Mouse (Mus musculus): ENCODE data around the gene Sell.

Sell gene

GRCm38 (mm10) chr1:164075416-164075815 lies 13.6 kb downstream of the Sell start:
- no peak for DNase-seq

GRCm38 (mm10) chr1:164076441-164076840 lies 14.7 kb downstream of the Sell start:
- no peak for DNase-seq

- DNase-seq, result no peak
Observed at GRCm38 (mm10) chr1:164077031-164077430, 15.2 kb downstream of the Sell start.

- DNase-seq, result no peak
Observed at GRCm38 (mm10) chr1:164078323-164078741, 16.6 kb downstream of the Sell start.

GRCm38 (mm10) chr1:164079091-164079490 lies 17.3 kb downstream of the Sell start:
- DNase-seq, result no peak

- no peak for DNase-seq
Observed at GRCm38 (mm10) chr1:164083046-164083445, 21.3 kb downstream of the Sell start.

- no peak for DNase-seq
Observed at GRCm38 (mm10) chr1:164086797-164087196, 25.0 kb downstream of the Sell start.

GRCm38 (mm10) chr1:164087872-164088271 lies 26.1 kb downstream of the Sell start:
- DNase-seq, result no peak

GRCm38 (mm10) chr1:164096780-164097179 lies 35.0 kb downstream of the Sell start:
- no peak for DNase-seq

GRCm38 (mm10) chr1:164097911-164098310 lies 36.1 kb downstream of the Sell start:
- DNase-seq, result no peak

- peak; percentile 33 for DNase-seq
Observed at GRCm38 (mm10) chr1:164098372-164098771, 36.6 kb downstream of the Sell start.

- DNase-seq, result no peak
Observed at GRCm38 (mm10) chr1:164109763-164110162, 48.0 kb downstream of the Sell start.

- no peak for DNase-seq
Observed at GRCm38 (mm10) chr1:164110591-164111329, 49.0 kb downstream of the Sell start.

GRCm38 (mm10) chr1:164114280-164114679 lies 52.5 kb downstream of the Sell start:
- no peak for DNase-seq

- no peak for DNase-seq
Observed at GRCm38 (mm10) chr1:164114947-164115493, 53.2 kb downstream of the Sell start, which contains the start of gene Selp. Gene Selp (plus strand): TSS chr1:164115264.

- no peak for DNase-seq
Observed at GRCm38 (mm10) chr1:164115647-164116046, 53.9 kb downstream of the Sell start.

GRCm38 (mm10) chr1:164117869-164118268 lies 56.1 kb downstream of the Sell start:
- DNase-seq, result no peak

GRCm38 (mm10) chr1:164119892-164120776 lies 58.4 kb downstream of the Sell start:
- DNase-seq, result no peak

- no peak for DNase-seq
Observed at GRCm38 (mm10) chr1:164120777-164121158, 59.0 kb downstream of the Sell start.

- no peak for DNase-seq
Observed at GRCm38 (mm10) chr1:164123836-164124235, 62.1 kb downstream of the Sell start.

- DNase-seq, result no peak
Observed at GRCm38 (mm10) chr1:164130013-164130412, 68.2 kb downstream of the Sell start.

GRCm38 (mm10) chr1:164132609-164133008 lies 70.8 kb downstream of the Sell start:
- DNase-seq, result no peak

All from retina, postnatal 1 day (tissue).